In the genomic region with DNA sequence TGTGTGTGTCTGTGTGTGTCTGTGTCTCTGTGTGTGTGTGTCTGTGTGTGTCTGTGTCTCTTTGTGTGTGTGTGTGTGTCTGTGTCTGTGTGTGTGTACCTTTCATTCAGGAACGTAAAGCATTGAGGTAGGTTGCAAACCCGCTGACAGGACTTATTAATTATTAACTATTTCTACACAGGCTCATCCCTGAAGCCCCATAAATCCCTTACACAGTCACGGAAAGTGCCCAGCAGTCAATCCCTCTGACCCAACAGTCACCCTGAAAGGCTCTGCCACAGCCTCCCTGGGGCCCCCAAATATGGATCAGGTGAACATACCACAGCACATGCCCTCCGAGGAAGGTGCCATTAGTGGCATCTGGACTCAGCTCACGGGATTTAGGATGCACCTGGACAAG, we compare ENCODE assay signal across 12 mouse cellular contexts. TPM values are rescaled to one million over a fixed set of nuclear protein-coding genes. Genes with fewer than 3 reads are reported as not detected.
DNase-seq lines count a peak whose midpoint lies in the region; ATAC-seq lines count a peak whose summit lies in the region.
"Had no signal": no experiment of that assay in that cellular context is flagged by ENCODE, and none has a peak within 500 bp of the region (broad histone marks: within the 10 kb centered on the region; RNA-seq: fewer than 3 reads in every experiment).

No protein-coding gene starts in this region.

- H3K9ac ChIP-seq in heart, embryonic 11.5 days (ENCODE audit: low read depth, low read length), result no peak overlapping the region
- H3K9ac ChIP-seq in midbrain, embryonic 16.5 days (ENCODE audit: low read depth, low read length), result no peak overlapping the region
- no peak overlapping the region for H3K9ac ChIP-seq in intestine, embryonic 15.5 days
- H3K9ac ChIP-seq in midbrain, embryonic 14.5 days (replicated peaks; ENCODE audit: low read length), result no peak overlapping the region
- H3K9ac ChIP-seq: hindbrain, embryonic 15.5 days had no signal

- WGBS in heart, embryonic 11.5 days (ENCODE audit: insufficient replicate concordance), result 62% methylated on average over 5 of the region's 5 CpGs
- WGBS in midbrain, embryonic 10.5 days, result 71% methylated on average over 5 of the region's 5 CpGs
- WGBS in midbrain, embryonic 16.5 days, result 53% methylated on average over 5 of the region's 5 CpGs
- 40% methylated on average over 5 of the region's 5 CpGs for WGBS in intestine, embryonic 15.5 days
- WGBS in midbrain, embryonic 14.5 days, result 47% methylated on average over 5 of the region's 5 CpGs

- no peak overlapping the region for H3K4me3 ChIP-seq in heart, embryonic 11.5 days (ENCODE audit: low read depth, low read length)
- H3K4me3 ChIP-seq in midbrain, embryonic 10.5 days, result peak overlapping the region; percentile 46
- H3K4me3 ChIP-seq in midbrain, embryonic 16.5 days (ENCODE audit: low read depth, low read length), result no peak overlapping the region
- no peak overlapping the region for H3K4me3 ChIP-seq in intestine, embryonic 15.5 days (replicated peaks)
- H3K4me3 ChIP-seq in midbrain, embryonic 14.5 days (replicated peaks; ENCODE audit: low read depth, low read length), result no peak overlapping the region
- H3K4me3 ChIP-seq: hindbrain, embryonic 15.5 days had no signal

- H3K27ac ChIP-seq in heart, embryonic 11.5 days (ENCODE audit: low read depth, low read length), result no peak overlapping the region
- H3K27ac ChIP-seq in midbrain, embryonic 10.5 days (replicated peaks), result peak overlapping the region; percentile 85
- H3K27ac ChIP-seq in midbrain, embryonic 16.5 days (ENCODE audit: low read length), result no peak overlapping the region
- H3K27ac ChIP-seq in intestine, embryonic 15.5 days, result peak overlapping the region; percentile 55; the same call in 1 of the 2 replicates
- H3K27ac ChIP-seq in midbrain, embryonic 14.5 days (replicated peaks; ENCODE audit: low read depth, low read length), result no peak overlapping the region
- H3K27ac ChIP-seq: hindbrain, embryonic 15.5 days had no signal

- DNase-seq in heart, postnatal 36 days, result no peak
- no peak for DNase-seq in midbrain, embryonic 10.5 days (ENCODE audit: low spot score)
- no peak for DNase-seq in midbrain, embryonic 14.5 days
- DNase-seq in left cerebral cortex, postnatal 14 days (ENCODE audit: low spot score in 2 of 2), result no peak
- DNase-seq in frontal cortex, adult 2 months (ENCODE audit: extremely low spot score in 1 of 2, low spot score in 1 of 2), result no peak
- DNase-seq: cerebellum, postnatal 36 days; gastrocnemius, postnatal 10 days; right cerebral cortex, postnatal 25 days had no signal

- no peak for ATAC-seq in heart, embryonic 11.5 days (replicated peaks; ENCODE audit: insufficient number of reproducible peaks, low FRiP score, low TSS enrichment)
- no peak for ATAC-seq in midbrain, embryonic 16.5 days
- peak; percentile 80 for ATAC-seq in intestine, embryonic 15.5 days
- ATAC-seq in midbrain, embryonic 14.5 days (ENCODE audit: low FRiP score, low TSS enrichment), result no peak

- peaks cover 32% of the 10 kb centered on the region for H3K4me1 ChIP-seq in heart, embryonic 11.5 days (ENCODE audit: control insufficient read depth, insufficient read depth, low read length)
- H3K4me1 ChIP-seq in midbrain, embryonic 10.5 days, result peaks cover 41% of the 10 kb centered on the region
- H3K4me1 ChIP-seq in midbrain, embryonic 16.5 days (ENCODE audit: control insufficient read depth, insufficient read depth, low read length), result peaks cover 7% of the 10 kb centered on the region; the same call in 1 of the 2 replicates
- H3K4me1 ChIP-seq in intestine, embryonic 15.5 days (replicated peaks), result peaks cover 40% of the 10 kb centered on the region
- peaks cover 7% of the 10 kb centered on the region; the same call in 1 of the 2 replicates for H3K4me1 ChIP-seq in midbrain, embryonic 14.5 days (ENCODE audit: control insufficient read depth, insufficient read depth, low read length)

- H3K27me3 ChIP-seq in heart, embryonic 11.5 days (ENCODE audit: control insufficient read depth, insufficient read depth, low read length), result no peaks in the 10 kb centered on the region
- H3K27me3 ChIP-seq in midbrain, embryonic 10.5 days (ENCODE audit: low read depth, poor library complexity, severe bottlenecking), result peaks cover 6% of the 10 kb centered on the region; the same call in 1 of the 2 replicates
- no peaks in the 10 kb centered on the region for H3K27me3 ChIP-seq in midbrain, embryonic 16.5 days (ENCODE audit: control insufficient read depth, insufficient read depth, low read depth, low read length)
- H3K27me3 ChIP-seq in intestine, embryonic 15.5 days (replicated peaks), result no peaks in the 10 kb centered on the region
- no peaks in the 10 kb centered on the region for H3K27me3 ChIP-seq in midbrain, embryonic 14.5 days (ENCODE audit: control insufficient read depth, insufficient read depth, low read length)
- H3K27me3 ChIP-seq: hindbrain, embryonic 15.5 days had no signal

- H3K36me3 ChIP-seq in heart, embryonic 11.5 days (ENCODE audit: control insufficient read depth, insufficient read depth, low read length), result no peaks in the 10 kb centered on the region
- H3K36me3 ChIP-seq in midbrain, embryonic 10.5 days, result no peaks in the 10 kb centered on the region
- H3K36me3 ChIP-seq in midbrain, embryonic 16.5 days (ENCODE audit: control insufficient read depth, insufficient read depth, low read length), result no peaks in the 10 kb centered on the region
- H3K36me3 ChIP-seq in intestine, embryonic 15.5 days, result no peaks in the 10 kb centered on the region
- H3K36me3 ChIP-seq in midbrain, embryonic 14.5 days (ENCODE audit: control insufficient read depth, insufficient read depth, low read length), result no peaks in the 10 kb centered on the region
- H3K36me3 ChIP-seq: hindbrain, embryonic 15.5 days had no signal

- intact Hi-C loops in heart, postnatal 36 days (cut with DNase I), result loop anchor here (10.0 kb wide), 1 partner anchor 56 kb away; no protein-coding TSS in a partner anchor
- intact Hi-C loops in left cerebral cortex, postnatal 14 days (cut with DNase I), result no loop called here

- H3K4me2 ChIP-seq in heart, embryonic 11.5 days, result peak overlapping the region; percentile 44; the same call in 1 of the 2 replicates
- no peak overlapping the region for H3K4me2 ChIP-seq in midbrain, embryonic 16.5 days (ENCODE audit: low read length)
- peak overlapping the region; percentile 40; the same call in 1 of the 2 replicates for H3K4me2 ChIP-seq in intestine, embryonic 15.5 days (replicated peaks)
- H3K4me2 ChIP-seq in midbrain, embryonic 14.5 days (ENCODE audit: low read length), result peak overlapping the region; percentile 38; the same call in 1 of the 2 replicates

- no peaks in the 10 kb centered on the region for H3K9me3 ChIP-seq in heart, embryonic 11.5 days (replicated peaks; ENCODE audit: control insufficient read depth, low read length)
- H3K9me3 ChIP-seq in midbrain, embryonic 10.5 days (replicated peaks), result no peaks in the 10 kb centered on the region
- H3K9me3 ChIP-seq in midbrain, embryonic 16.5 days (replicated peaks; ENCODE audit: control insufficient read depth, low read length, poor library complexity, severe bottlenecking), result no peaks in the 10 kb centered on the region
- no peaks in the 10 kb centered on the region for H3K9me3 ChIP-seq in intestine, embryonic 15.5 days
- no peaks in the 10 kb centered on the region for H3K9me3 ChIP-seq in midbrain, embryonic 14.5 days (ENCODE audit: control insufficient read depth, low read length)
- H3K9me3 ChIP-seq: hindbrain, embryonic 15.5 days had no signal

RNA-seq across cellular contexts. Expression of a gene that starts 45.2 kb away (rescaled TPM):
- polyA plus RNA-seq in heart, embryonic 11.5 days (2014; fragmentation: Nextera tagmentation; extraction: Ambion mirVana), result 55.0 and 58.7 TPM in 2 replicates
- 1 to 10 TPM; 7.3 to 7.9 TPM for total RNA-seq in heart, postnatal 36 days (2021)
- polyA plus RNA-seq in midbrain, embryonic 10.5 days (2016; fragmentation: Nextera tagmentation; extraction: Ambion mirVana), result 67.6 and 71.0 TPM in 2 replicates
- 79.2 and 81.0 TPM in 2 replicates for polyA plus RNA-seq in midbrain, embryonic 16.5 days (2015; fragmentation: Nextera tagmentation; extraction: Ambion mirVana)
- 53.1 and 54.8 TPM in 2 replicates for polyA plus RNA-seq in intestine, embryonic 15.5 days (2015; fragmentation: Nextera tagmentation; extraction: Ambion mirVana)
- polyA plus RNA-seq in midbrain, embryonic 14.5 days (2014; fragmentation: Nextera tagmentation; extraction: Ambion mirVana), result 69.8 and 75.8 TPM in 2 replicates
- 10 to 100 TPM; 46.5 to 51.8 TPM for total RNA-seq in left cerebral cortex, postnatal 14 days (2021)
- 67.3 and 73.3 TPM in 2 replicates for polyA plus RNA-seq in frontal cortex, adult 2 months (2012; rRNA removed)

Comparison
In these comparisons a context has a peak if more than half of its experiments do, and no peak if none do; other contexts are left out.
1. H3K27ac ChIP-seq: peak in midbrain, embryonic 10.5 days (single experiment) and intestine, embryonic 15.5 days (single experiment); none in heart, embryonic 11.5 days (single experiment), midbrain, embryonic 16.5 days (single experiment) and midbrain, embryonic 14.5 days (single experiment).